Mouse (Mus musculus) embryonic fibroblast, embryonic 13.5 days (primary cell): ENCODE results near the gene Cym.

Experiments used
- CTCF ChIP-seq: IDR thresholded peaks from 2 replicates; pipeline ENCODE4 v1.5.1; 2011; ENCODE audit warnings: mild to moderate bottlenecking, control low read depth, low read length, moderate library complexity, borderline replicate concordance; ENCODE audit not compliant: insufficient read depth
- POLR2A ChIP-seq: IDR thresholded peaks from 2 replicates; pipeline ENCODE4 v1.6.1; 2011; ENCODE audit warnings: low read depth, mild to moderate bottlenecking, control low read depth, low read length, moderate library complexity

GRCm38 (mm10) chr3:107205170-107205569 lies 16.4 kb downstream of the Cym start:
- TF ChIP-seq CTCF (no peak), POLR2A (no peak)
